Mouse (Mus musculus) heart, embryonic 16.5 days (tissue): Measurements from ENCODE around the gene Samd9l. TPM values are rescaled to one million over a fixed set of nuclear protein-coding genes. Genes with fewer than 3 reads are reported as not detected.
"Not testable (repeated sequence)": the region's sequence is repeated elsewhere in the genome, so short reads cannot be mapped to it uniquely, and the experiment has no call there.

Experiments used
- ATAC-seq: fragments of 200-750 bp; cut with Nextera tagmentation; replicated peaks from 2 replicates; pipeline ENCODE4 v1.8.0; 2017; ENCODE audit warnings: moderate number of reproducible peaks; ENCODE audit not compliant: insufficient read depth, low FRiP score; ENCODE audit errors: extremely low read depth
- H3K27ac ChIP-seq: fragments of 300-500 bp; sonication (generic); 2 replicates; pipeline ENCODE4 v1.5.1; 2014; ENCODE audit warnings: mild to moderate bottlenecking, low read length, control low read depth, moderate library complexity
- H3K27me3 ChIP-seq: fragments of 300-500 bp; sonication (generic); 2 replicates; pipeline ENCODE4 v1.6.1; 2014; ENCODE audit warnings: low read length, mixed read lengths; ENCODE audit not compliant: control insufficient read depth, insufficient read depth
- H3K36me3 ChIP-seq: fragments of 300-500 bp; sonication (generic); 2 replicates; pipeline ENCODE4 v1.6.1; 2014; ENCODE audit not compliant: control insufficient read depth, insufficient read depth
- H3K4me1 ChIP-seq: fragments of 300-500 bp; sonication (generic); 2 replicates; pipeline ENCODE4 v1.6.1; 2014; ENCODE audit warnings: low read length, mixed read lengths; ENCODE audit not compliant: control insufficient read depth, insufficient read depth
- H3K4me2 ChIP-seq: fragments of 300-500 bp; sonication (generic); 2 replicates; pipeline ENCODE4 v1.6.1; 2014; ENCODE audit warnings: low read depth, mild to moderate bottlenecking, control low read depth, low read length
- H3K4me3 ChIP-seq: fragments of 300-500 bp; sonication (generic); 2 replicates; pipeline ENCODE4 v1.5.1; 2014; ENCODE audit warnings: mild to moderate bottlenecking, control low read depth, low read length
- H3K9ac ChIP-seq: fragments of 300-500 bp; sonication (generic); 2 replicates; pipeline ENCODE4 v1.6.1; 2014; ENCODE audit warnings: low read length, control low read depth
- H3K9me3 ChIP-seq: fragments of 300-500 bp; sonication (generic); replicated peaks from 2 replicates; pipeline ENCODE4 v1.6.1; 2016; ENCODE audit warnings: low read length; ENCODE audit not compliant: control insufficient read depth
- WGBS: fragments of 180-500 bp; shearing (Covaris S2); extraction: QIAGEN DNeasy Blood & Tissue Kit; methylation state at CpG from one replicate; pipeline ENCODE4 v1.1.7; 2014; 5-methylcytosine and 5-hydroxymethylcytosine counted together
- polyA plus RNA-seq: library from polyadenylated mRNA; unstranded; fragments of >200 nt; fragmentation: Nextera tagmentation; extraction: Ambion mirVana; gene quantifications from 2 replicates; pipeline ENCODE4 v1.2.1, GENCODE M21; 2015

Samd9l gene
- polyA plus RNA-seq, 1 experiment from 2014 or later, result 3.8 TPM

DNA sequence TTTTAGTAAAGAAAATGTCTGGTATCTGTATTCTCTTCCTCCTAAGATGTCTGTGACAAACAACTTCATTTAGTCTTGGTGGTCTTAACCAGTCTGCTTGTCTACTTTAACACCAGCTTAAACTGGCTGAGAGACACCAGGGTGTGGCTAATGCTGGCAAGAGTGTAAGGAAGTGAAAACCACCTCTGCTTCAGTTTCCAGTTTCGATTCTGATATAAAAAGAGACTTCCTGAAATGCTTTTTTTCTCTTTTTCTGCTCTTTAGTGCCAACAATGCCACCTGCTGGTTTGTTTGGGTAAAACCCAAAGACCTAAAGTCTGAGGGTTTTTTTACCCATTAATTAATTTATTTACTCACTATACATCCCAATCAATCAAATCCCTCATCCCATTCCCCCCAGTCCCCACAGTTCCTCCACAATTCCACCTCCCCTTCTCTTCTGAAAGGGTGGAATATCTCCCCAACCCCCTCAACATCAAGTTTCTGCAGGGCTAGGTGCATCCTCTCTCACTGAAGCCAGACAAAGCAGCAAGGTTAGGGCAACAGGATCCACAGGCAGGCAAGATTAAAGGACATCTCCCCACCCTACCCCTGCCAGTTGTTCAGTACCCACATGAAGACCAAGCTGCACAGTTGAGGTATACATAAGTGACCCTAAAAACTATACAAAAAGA, 53.3 kb downstream of the Samd9l start:
- not testable (repeated sequence) for H3K4me2 ChIP-seq, H3K9ac ChIP-seq, H3K27me3 ChIP-seq, ATAC-seq, H3K27ac ChIP-seq, H3K36me3 ChIP-seq, H3K4me1 ChIP-seq, H3K9me3 ChIP-seq
- WGBS, result 4% methylated on average over 1 of the region's 1 CpGs
- H3K4me3 ChIP-seq, result 0 out of 2 replicates have a peak overlapping the region, but pooled peaks have one; percentile 24

DNA sequence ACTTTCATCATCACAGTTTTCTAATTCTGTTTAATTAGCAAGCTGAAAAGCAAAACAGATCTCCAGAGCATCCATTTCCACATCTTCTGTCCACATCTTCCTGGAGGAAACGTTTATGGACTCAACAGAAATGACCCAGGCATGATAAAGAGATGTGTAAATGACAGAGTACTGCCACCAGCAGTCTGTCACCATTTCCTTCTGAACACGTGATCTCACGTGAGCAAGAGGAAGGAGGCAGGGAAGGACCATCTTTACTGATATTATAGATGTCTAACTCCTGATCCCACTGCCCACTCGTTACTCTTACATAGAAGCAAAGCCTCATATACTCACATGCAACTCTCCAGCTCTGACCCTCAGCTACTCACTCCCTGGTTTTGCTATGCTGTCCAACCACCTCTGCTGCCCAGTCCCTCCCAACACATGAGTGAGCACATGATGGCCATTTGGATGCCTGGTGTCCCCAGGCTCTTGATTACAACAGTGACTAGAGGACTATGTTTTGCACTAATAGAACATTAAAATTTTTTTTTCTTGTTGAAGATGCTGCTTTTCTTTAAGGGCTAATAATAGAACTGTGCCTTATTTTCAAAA, 54.2 kb downstream of the Samd9l start:
- H3K9me3 ChIP-seq, H3K4me1 ChIP-seq, H3K4me2 ChIP-seq, H3K27me3 ChIP-seq, H3K36me3 ChIP-seq, H3K9ac ChIP-seq, ATAC-seq, H3K4me3 ChIP-seq, H3K27ac ChIP-seq: not testable (repeated sequence)
- 40% methylated on average over 1 of the region's 4 CpGs for WGBS

DNA sequence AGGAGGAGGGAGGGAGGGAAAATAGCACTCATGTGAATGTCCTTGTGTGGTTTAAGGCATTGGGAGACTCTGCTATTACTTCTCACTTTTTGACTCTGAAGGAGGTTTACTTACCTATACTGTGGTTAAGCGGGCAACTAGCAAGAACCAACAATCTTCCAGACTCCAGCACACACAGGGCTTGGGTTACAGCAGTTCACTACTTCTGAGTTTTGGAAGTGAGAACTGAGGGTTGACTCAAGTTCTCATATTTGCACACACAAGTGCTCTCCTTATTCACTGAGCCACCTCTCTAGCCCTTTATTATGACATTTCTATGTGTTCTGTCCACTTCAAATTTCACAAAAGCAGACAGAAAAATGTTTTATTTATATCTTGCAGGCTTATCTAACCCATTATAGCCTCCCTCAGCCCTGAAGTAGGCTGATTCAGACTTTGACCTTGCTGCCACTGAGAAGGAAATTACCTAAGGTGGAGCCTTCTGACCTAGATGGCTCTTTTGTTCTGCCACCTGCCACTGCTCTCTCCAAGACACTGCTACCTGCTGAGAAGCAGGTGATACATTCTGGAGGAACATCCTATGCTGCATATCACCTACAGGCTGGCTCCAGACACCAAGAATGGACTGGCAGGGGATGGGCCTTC, 55.6 kb downstream of the Samd9l start:
- 54% methylated on average over 1 of the region's 1 CpGs for WGBS
- H3K4me1 ChIP-seq, H3K9me3 ChIP-seq, H3K4me2 ChIP-seq, H3K9ac ChIP-seq, H3K4me3 ChIP-seq, H3K36me3 ChIP-seq, H3K27ac ChIP-seq, ATAC-seq, H3K27me3 ChIP-seq: not testable (repeated sequence)

DNA sequence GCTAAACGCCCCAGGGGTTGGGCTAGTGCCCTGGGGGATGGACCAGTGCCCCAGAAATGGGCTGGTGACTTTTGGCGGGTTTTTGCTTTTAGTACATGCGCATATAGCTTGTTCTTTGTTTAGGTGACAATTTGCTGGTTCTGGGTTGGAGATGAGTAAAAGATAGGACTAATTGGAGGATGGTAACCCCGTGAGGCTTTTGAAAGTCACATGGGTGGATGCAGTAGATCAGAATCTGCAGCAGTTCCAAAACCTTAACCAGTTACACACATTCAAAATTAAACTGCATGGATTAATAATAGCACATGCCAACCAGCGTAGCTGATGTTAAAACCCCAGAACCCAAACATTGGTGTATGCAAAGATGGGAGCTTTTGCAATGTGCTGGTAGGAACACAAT, 57.9 kb downstream of the Samd9l start:
- H3K4me2 ChIP-seq, result peak overlapping the region; percentile 53
- no peak overlapping the region for H3K9ac ChIP-seq
- no peaks in the 10 kb centered on the region; the same call in 1 of the 2 replicates for H3K27me3 ChIP-seq
- H3K27ac ChIP-seq, result no peak overlapping the region
- H3K4me1 ChIP-seq, result peaks cover 3% of the 10 kb centered on the region
- H3K4me3 ChIP-seq, result no peak overlapping the region; the same call in 1 of the 2 replicates
- ATAC-seq, result no peak
- H3K36me3 ChIP-seq, result no peaks in the 10 kb centered on the region
- WGBS, result 47% methylated on average over 5 of the region's 5 CpGs
- H3K9me3 ChIP-seq, result no peaks in the 10 kb centered on the region

DNA sequence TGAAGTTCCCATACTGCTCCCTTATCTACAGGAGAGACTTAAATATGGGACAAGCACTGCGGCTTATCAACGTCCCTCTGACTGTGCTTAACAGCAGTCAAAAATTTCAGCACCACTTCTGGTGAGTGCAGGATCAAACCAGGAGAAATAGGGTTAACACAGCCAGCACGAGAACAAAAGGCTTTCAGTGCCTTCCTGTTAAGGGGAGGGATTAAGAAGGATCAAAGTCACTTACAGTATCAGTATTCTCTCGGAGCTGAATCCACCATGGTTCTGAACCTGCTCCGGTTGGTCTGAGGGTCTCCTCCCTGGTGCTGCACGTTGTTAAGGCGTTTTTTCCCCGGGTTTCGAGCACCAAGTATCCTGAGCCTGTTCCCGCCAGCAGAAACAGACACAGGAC, 58.4 kb downstream of the Samd9l start:
- not testable (repeated sequence) for ATAC-seq, H3K9ac ChIP-seq, H3K4me1 ChIP-seq, H3K27ac ChIP-seq, H3K9me3 ChIP-seq, H3K27me3 ChIP-seq, H3K36me3 ChIP-seq
- Histone ChIP-seq H3K4me3 (peak overlapping the region; percentile 36), H3K4me2 (peak overlapping the region; percentile 53)
- 3% methylated on average over 10 of the region's 10 CpGs for WGBS

DNA sequence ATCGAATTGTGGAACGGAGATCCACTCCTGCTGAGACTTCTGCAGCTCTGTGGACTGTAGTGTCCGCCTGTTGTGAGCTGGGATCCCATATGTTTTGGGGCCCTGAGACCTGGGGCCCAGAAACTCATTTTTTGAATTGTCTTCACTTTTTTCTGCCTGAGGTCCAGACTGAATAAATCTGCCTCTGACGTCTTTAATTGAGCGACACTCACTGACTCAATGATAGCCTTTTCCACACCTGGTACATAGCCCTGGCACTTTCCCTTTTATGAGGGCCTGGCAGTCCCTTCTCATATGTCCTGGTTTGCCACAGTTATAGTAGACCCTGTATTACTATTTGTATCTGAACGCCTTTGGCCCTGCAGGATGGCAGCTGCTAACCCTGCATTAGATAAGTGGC, 60.2 kb downstream of the Samd9l start:
- H3K4me1 ChIP-seq, ATAC-seq, H3K4me3 ChIP-seq, H3K27ac ChIP-seq, H3K4me2 ChIP-seq, H3K9me3 ChIP-seq, H3K36me3 ChIP-seq, H3K27me3 ChIP-seq, H3K9ac ChIP-seq: not testable (repeated sequence)
- 83% methylated on average over 6 of the region's 6 CpGs for WGBS

Other genes starting within 250 kb of the Samd9l start
- gene Hepacam2, start 98.7 kb upstream of the Samd9l start, polyA plus RNA-seq, result 0.07 and 0.30 TPM in 2 replicates
- 18.5 and 19.1 TPM in 2 replicates for gene Vps50, start 98.8 kb upstream of the Samd9l start, polyA plus RNA-seq